Mouse (Mus musculus) adrenal gland, postnatal 10 days (tissue): Measurements from ENCODE around the gene Fh1. TPM values are rescaled to one million over a fixed set of nuclear protein-coding genes. Genes with fewer than 3 reads are reported as not detected.

Experiments
- DNase-seq: peaks from one replicate; pipeline ENCODE4 v3.0.0; 2021; ENCODE audit warnings: mixed read lengths
- long read RNA-seq, 2 experiments: library from polyadenylated mRNA; stranded (forward); transcript quantifications; one replicate each; pipeline ENCODE4 v2.0.0; 2021
- total RNA-seq, 2 experiments: library from RNA; stranded (reverse); gene quantifications; 2 replicates each; pipeline ENCODE4 v1.2.3; 2021

The Fh1 gene
- total RNA-seq: 100 to 1,000 TPM; 421 to 465 TPM
- long read RNA-seq, experiment 1, transcript Fh1-201 (10 exons, 2,636 nt): major isoform, 849 of 934 reads
- long read RNA-seq, experiment 1, transcript Fh1-202 (2 exons, 539 nt): minor isoform, 6 of 934 reads
- long read RNA-seq, experiment 1, transcript Fh1-203 (3 exons, 936 nt): minor isoform, 44 of 934 reads
- long read RNA-seq, experiment 1, partial matches to known transcripts: 20 of 934 reads
- long read RNA-seq, experiment 1, other reads (novel, unspliced or antisense): 15 of 934 reads
- long read RNA-seq, experiment 2, transcript Fh1-201 (10 exons, 2,636 nt): major isoform, 421 of 590 reads
- long read RNA-seq, experiment 2, transcript Fh1-203 (3 exons, 936 nt): minor isoform, 144 of 590 reads
- long read RNA-seq, experiment 2, partial matches to known transcripts: 11 of 590 reads
- long read RNA-seq, experiment 2, other reads (novel, unspliced or antisense): 11 of 590 reads

GRCm38 (mm10) chr1:175625257-175625879 lies at the start of gene Fh1:
TSS of gene Fh1 (minus strand) at chr1:175625635.
- peak; percentile 96 for DNase-seq

- no peak for DNase-seq
These were observed 49.7 kb upstream of the Fh1 start for GRCm38 (mm10) chr1:175675116-175675515.

DNA sequence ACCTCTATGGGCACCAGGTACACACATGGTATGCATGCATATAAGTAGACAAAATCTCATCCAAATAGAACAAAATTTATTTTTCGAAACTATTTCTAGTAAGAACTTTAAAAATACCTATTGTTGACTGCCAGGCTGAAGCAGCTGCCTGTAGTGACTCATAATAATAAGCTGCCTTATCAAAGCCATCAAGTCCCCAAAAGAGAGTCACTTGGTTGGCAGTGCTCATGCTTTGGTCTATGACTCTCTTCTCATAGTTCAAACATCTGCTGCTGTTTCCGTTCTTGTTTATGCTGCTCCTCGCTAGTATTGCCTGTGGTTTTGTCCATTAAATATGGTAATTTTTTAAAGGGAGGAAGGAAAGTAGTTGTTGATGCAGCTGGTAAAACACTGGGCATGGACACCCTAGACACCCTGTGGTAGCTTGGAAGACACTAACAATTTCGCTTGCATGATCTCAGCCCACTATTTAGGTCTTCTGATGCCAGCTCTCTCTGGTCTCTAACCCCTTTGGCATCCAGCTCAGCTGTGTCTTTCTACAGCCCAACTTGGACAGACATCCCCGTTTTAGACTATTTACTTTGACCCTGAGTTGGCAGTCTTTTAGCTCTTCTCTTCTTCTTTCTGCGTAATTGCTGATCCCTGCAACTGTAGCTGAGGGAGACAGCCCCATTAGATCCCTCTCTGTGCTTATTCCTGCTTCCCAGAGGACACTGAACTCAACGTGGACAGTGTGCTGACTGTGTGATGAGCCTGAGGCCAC lies 48.3 kb upstream of the Fh1 start:
- DNase-seq: no peak

DNA sequence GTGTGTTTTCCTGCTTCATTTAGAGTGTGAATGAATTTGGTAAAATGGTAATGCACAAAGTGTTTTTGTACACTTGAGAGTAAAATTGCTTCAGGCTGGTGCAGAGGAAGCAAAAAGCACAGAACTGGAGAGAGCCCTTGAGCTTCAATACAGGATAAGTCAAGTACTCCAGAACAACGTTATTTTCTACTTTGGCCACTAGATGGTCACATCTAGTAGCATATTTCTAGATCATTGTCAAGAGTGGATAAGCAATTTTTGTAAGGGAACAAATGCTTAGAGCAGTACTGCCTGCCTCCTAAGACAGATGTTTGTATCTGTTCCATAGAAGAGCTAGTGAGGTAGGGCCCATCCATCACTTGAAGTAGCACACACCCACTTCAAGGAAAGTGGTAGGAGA lies 46.2 kb upstream of the Fh1 start:
- DNase-seq: no peak

DNA sequence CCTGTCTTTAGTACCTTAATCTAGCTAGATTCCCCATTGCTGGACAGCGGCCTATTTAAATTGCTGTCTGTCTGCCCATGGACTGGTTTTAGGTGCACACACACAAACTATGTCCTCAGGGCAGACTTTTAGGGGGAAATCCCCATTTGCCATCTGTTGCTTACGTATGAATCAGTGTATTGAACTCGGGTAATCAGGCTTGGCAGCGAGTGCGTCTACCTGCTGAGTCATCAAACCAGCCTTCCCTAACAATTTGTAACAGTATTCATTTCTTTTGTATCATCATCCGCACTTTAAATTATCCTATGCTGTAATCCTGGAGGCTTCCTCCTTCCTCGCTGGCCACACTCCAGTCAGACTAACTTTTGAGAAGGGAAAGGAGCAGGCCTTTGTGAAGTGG lies 44.6 kb upstream of the Fh1 start:
- DNase-seq: no peak

DNA sequence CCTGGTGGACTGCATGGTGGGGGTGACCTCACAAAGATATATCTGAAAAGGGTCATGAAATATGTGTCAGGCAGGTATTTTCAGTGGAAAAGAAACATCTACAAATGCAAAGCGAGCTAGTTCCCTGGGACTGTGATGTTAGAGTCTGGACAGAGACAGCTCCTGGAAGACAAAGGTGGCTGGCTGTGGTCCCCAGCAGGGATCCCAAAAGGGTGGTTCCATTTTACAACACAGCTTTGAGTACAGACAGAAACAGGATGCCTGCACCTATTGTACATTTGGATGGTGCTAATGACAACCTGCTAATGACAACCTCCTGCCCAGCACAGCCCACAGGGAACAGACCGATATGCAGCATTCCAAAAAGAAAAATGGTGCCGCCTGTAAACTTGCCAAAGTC lies 44.0 kb upstream of the Fh1 start:
- DNase-seq: no peak

- DNase-seq: peak; percentile 13
These were observed 43.4 kb upstream of the Fh1 start for GRCm38 (mm10) chr1:175668666-175669405.

GRCm38 (mm10) chr1:175659900-175660299 lies 34.5 kb upstream of the Fh1 start:
- DNase-seq: no peak

DNA sequence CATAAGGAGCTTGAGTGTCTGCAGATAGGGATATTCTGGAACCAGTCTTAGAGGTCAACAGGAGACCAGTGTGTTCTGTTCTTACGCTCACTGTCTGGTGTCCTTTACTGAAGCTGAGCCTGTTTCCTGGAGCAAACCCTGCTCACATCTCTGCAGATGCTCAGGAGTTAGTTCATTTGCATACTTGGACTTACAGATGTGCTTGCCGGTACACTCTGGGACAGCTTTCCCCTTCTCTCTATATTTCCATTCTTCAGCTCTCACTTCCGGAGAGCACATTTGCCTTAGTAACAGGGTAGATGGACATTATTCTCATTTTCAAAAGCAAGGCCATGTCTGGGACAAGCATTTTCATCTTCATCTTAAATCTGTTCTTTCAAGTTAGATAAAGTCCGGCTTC lies 23.2 kb upstream of the Fh1 start:
- DNase-seq: no peak

- no peak for DNase-seq
These were observed 21.5 kb upstream of the Fh1 start for GRCm38 (mm10) chr1:175646952-175647351.

DNA sequence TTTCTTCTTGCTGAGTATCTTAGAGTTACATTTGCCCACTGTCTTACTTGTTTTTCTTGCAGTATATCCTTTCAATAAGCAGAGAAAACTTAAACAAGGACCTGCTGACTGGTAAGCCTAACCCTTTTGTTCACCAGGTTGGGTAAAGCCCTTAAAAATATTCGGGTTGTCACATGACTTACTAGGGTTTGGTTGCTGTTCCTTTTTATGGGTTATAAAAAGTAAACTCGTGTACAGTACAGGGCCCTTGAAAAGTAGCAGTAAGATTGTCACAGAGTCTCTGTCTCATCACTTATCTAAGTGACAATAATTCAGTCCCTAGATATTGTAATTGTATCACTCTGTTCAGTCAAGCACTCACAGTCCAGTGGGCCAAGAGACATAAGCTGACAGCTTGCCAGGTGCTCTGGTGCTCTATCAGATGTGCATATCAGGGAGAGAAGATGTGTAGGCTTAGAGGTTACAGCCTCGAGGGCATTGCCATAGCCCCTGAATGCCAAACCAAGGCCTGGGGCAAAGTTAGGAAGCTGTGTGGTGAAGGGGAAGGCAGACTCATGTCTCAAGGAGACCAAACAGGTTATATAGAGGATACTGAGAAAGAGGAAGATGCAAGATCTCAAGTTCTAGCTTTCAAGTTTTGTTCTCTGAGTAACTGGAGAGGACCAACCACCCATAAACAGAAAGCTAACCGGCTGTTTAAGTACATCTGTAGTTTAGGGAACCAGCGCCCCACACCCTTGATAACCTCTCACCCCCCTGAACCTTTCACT lies 18.2 kb upstream of the Fh1 start:
- DNase-seq: no peak

- no peak for DNase-seq
These were observed 15.2 kb upstream of the Fh1 start for GRCm38 (mm10) chr1:175640435-175641150.

GRCm38 (mm10) chr1:175639072-175639471 lies 13.6 kb upstream of the Fh1 start:
- DNase-seq: no peak

DNA sequence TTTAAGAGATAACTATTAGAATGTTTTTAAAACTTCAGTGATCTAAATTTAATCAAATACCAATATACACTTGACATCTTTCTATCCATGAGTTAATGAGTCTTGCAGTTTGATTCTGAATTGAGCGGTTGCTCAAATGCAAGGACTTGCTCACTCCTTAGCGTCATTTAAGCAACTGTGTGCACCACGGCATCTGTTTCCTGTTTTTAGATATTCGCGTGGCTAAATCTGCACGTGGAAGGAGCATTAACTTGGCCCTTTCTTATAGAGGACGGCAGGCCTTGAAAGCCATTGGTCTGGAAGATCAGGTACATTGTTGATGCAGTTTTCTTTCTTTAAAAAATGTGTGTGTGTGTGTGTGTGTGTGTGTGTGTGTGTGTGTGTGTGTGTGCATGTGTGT lies 12.2 kb upstream of the Fh1 start:
- DNase-seq: no peak

- DNase-seq: no peak
These were observed 7.0 kb upstream of the Fh1 start for GRCm38 (mm10) chr1:175632470-175632869.

DNA sequence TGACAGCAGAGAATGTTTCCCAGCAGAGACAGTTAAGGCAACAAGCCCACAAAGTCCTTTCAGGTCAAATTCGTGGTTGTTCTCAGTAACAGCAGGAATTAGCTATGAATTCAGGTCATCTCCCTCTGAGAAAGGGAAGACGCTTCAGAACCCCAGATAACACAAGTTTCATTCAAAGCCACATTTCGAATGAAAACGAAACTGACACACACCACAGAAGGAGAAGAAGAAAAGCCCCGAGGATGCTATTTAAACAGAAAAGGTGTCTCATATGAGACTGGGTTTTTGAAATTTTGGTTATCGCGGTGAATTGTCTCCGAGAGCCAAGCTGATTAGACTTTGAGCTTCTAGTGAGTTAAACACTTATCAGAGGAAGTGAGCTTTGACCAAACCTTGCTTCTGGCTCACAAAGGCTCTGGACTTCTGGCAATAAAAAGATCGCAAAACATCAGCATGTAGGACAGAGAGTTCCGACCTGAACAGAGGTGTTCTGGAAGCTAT lies 6.3 kb upstream of the Fh1 start:
- no peak for DNase-seq

DNA sequence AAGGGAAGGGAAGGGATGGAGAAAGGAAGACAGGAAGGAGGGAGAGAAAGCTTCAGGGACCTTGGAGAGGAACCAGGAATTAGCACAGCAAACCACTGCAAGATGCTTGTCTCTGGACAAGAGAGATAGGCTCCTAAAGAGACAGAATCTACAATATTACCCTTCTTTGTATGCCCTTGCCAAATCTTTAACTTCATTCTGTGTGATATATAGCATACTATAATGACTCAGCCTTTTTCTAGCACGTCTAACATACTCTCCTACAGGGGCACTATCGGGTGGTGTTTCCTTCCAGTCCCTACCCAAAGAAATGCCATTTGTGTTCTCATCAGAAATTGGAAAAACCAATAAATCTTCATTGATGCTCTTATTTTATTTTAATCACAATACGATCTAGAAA lies 5.6 kb upstream of the Fh1 start:
- DNase-seq: no peak

- no peak for DNase-seq
These were observed 4.9 kb upstream of the Fh1 start for GRCm38 (mm10) chr1:175630345-175630744.

DNA sequence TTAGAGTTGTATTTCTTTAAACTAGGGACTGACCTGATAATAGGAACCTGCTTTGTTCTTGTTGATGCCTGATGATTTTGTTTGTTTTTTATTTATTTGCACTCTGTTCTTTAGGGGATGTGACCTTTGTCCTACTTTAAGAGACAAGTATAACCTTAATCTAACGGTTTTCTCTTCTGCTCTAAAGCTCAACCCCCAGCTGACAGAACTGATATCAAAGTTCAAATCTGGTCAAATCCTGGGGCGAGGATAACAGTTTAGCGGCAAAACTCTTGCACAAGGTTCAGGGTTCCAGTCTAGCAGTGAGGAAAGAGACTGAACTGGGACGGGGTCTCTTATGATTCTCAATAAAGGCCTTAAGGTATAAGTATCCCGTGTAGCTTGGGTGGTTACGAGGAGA lies 3.8 kb upstream of the Fh1 start:
- DNase-seq: no peak

- no peak for DNase-seq
These were observed 706 bp upstream of the Fh1 start for GRCm38 (mm10) chr1:175625990-175626692.
